Mouse (Mus musculus) MEL (cell line): ENCODE measurements at regions not wholly inside any gene's neighbourhood (a gene's known extent, or its start where the extent isn't known, plus 50 kb on each side); places are given as distances from the start of the nearest gene placed in this dataset.

ENCODE experiments used
- CTCF ChIP-seq, 3 experiments: IDR thresholded peaks in 2 of 3; conservative IDR thresholded peaks in 1 of 3; 2 replicates each; pipeline ENCODE4 v1.5.1; 2011 to 2012; ENCODE audit warnings: low read length in 3 of 3, low read depth in 2 of 3, mild to moderate bottlenecking in 2 of 3, improper control_type of control experiment in 1 of 3, inconsistent platforms in 1 of 3, mixed read lengths in 1 of 3, moderate library complexity in 1 of 3; ENCODE audit not compliant: control insufficient read depth in 1 of 3, insufficient read depth in 1 of 3, poor library complexity in 1 of 3, severe bottlenecking in 1 of 3
- EP300 ChIP-seq, 2 experiments: IDR thresholded peaks; 2 replicates each; pipeline ENCODE4 v1.6.1; 2011; ENCODE audit warnings: improper control_type of control experiment in 2 of 2, low read length in 2 of 2, low read depth in 1 of 2, mild to moderate bottlenecking in 1 of 2
- GABPA ChIP-seq: IDR thresholded peaks from 2 replicates; pipeline ENCODE4 v1.6.1; 2012; ENCODE audit warnings: low read depth, mild to moderate bottlenecking, inconsistent platforms, low read length, improper control_type of control experiment, moderate library complexity
- HCFC1 ChIP-seq: IDR thresholded peaks from 2 replicates; pipeline ENCODE4 v1.6.1; 2012; ENCODE audit warnings: low read depth, mild to moderate bottlenecking, inconsistent platforms, low read length, improper control_type of control experiment, moderate library complexity
- MAFK ChIP-seq: IDR thresholded peaks from 2 replicates; pipeline ENCODE4 v1.6.1; 2011; ENCODE audit warnings: low read depth, mild to moderate bottlenecking, low read length, improper control_type of control experiment, borderline replicate concordance
- MYC ChIP-seq: IDR thresholded peaks from 2 replicates; pipeline ENCODE4 v1.6.1; 2011; ENCODE audit warnings: low read depth, mild to moderate bottlenecking, low read length, improper control_type of control experiment, moderate library complexity
- POLR2A ChIP-seq, 2 experiments: IDR thresholded peaks; 2 replicates each; pipeline ENCODE4 v1.6.1; 2011 to 2012; ENCODE audit warnings: low read length in 2 of 2, mild to moderate bottlenecking in 2 of 2, control low read depth in 1 of 2, improper control_type of control experiment in 1 of 2, low read depth in 1 of 2, moderate library complexity in 1 of 2; ENCODE audit not compliant: control insufficient read depth in 1 of 2, insufficient read depth in 1 of 2, poor library complexity in 1 of 2
- POLR2AphosphoS2 ChIP-seq: IDR thresholded peaks from 2 replicates; pipeline ENCODE4 v1.6.1; 2011; ENCODE audit warnings: low read length, improper control_type of control experiment
- TAL1 ChIP-seq: IDR thresholded peaks from 2 replicates; pipeline ENCODE4 v1.6.1; 2012; ENCODE audit warnings: mild to moderate bottlenecking, inconsistent platforms, low read length, moderate library complexity, mixed read lengths
- TCF12 ChIP-seq: IDR thresholded peaks from 2 replicates; pipeline ENCODE4 v1.6.1; 2014; ENCODE audit warnings: low read depth, mild to moderate bottlenecking, inconsistent platforms, low read length, improper control_type of control experiment, moderate library complexity

- TF ChIP-seq HCFC1 (no peak), POLR2AphosphoS2 (no peak), EP300 (IDR thresholded peaks at IDR 0.05; ENCODE audit: low read depth in 1 of 2, low read length in 2 of 2) (no peak), TCF12 (no peak), TAL1 (no peak), MAFK (no peak), POLR2A (IDR thresholded peaks at IDR 0.05; ENCODE audit: control insufficient read depth in 1 of 2, insufficient read depth in 1 of 2, low read depth in 1 of 2, low read length in 2 of 2, poor library complexity in 1 of 2) (no peak), MYC (no peak), GABPA (no peak), CTCF (IDR thresholded peaks at IDR 0.05 in 2 of 3, conservative IDR thresholded peaks at IDR 0.05 in 1 of 3; ENCODE audit: control insufficient read depth in 1 of 3, insufficient read depth in 1 of 3, low read depth in 2 of 3, low read length in 3 of 3, poor library complexity in 1 of 3, severe bottlenecking in 1 of 3) (no peak)
These were observed 206.0 kb upstream of the Gap43 start for GRCm38 (mm10) chr16:42546229-42547163.
